In genomic region chr8:124270904-124271303, GRCm38 (mm10) we compare ENCODE assay signal across 11 mouse cellular contexts. TPM values are rescaled to one million over a fixed set of nuclear protein-coding genes. Genes with fewer than 3 reads are reported as not detected.
A peak's percentile ranks its signal among the peaks of the same experiment; 100 is the strongest.
DNase-seq lines count a peak whose midpoint lies in the region; ATAC-seq and TF ChIP-seq lines count a peak whose summit lies in the region.
"Had no signal": no experiment of that assay in that cellular context is flagged by ENCODE, and none has a peak within 500 bp of the region (broad histone marks: within the 10 kb centered on the region; RNA-seq: fewer than 3 reads in every experiment).

No protein-coding gene starts in this region.

- H3K27ac ChIP-seq in kidney, embryonic 16.5 days (ENCODE audit: low read length) = peak overlapping the region; percentile 39; the same call in 1 of the 2 replicates
- peak overlapping the region; percentile 72 for H3K27ac ChIP-seq in CH12.LX (ENCODE audit: insufficient read depth, low read depth)
- H3K27ac ChIP-seq: midbrain, embryonic 12.5 days had no signal

- TF ChIP-seq CTCF in CH12.LX (conservative IDR thresholded peaks at IDR 0.05 in 1 of 2, IDR thresholded peaks at IDR 0.05 in 1 of 2; ENCODE audit: low read depth in 2 of 2, low read length in 2 of 2) = no peak

- H3K9ac ChIP-seq in kidney, embryonic 16.5 days (replicated peaks; ENCODE audit: low read length) = no peak overlapping the region
- H3K9ac ChIP-seq in CH12.LX (ENCODE audit: insufficient read depth, low read depth) = peak overlapping the region; percentile 22; the same call in 1 of the 2 replicates
- H3K9ac ChIP-seq: midbrain, embryonic 12.5 days had no signal

- in situ Hi-C loops in CH12.LX (cut with MboI; ENCODE audit: low pct_ligation_motif_present, low pct_unique_long_range_greater_than_20kb, low sequenced_read_pairs) = no loop called here

- dilution Hi-C loops in CH12.LX (cut with MboI; ENCODE audit: extremely low pct_ligation_motif_present, extremely low pct_unique_long_range_greater_than_20kb, low sequenced_read_pairs) = no loop called here

- no peaks in the 10 kb centered on the region for H3K27me3 ChIP-seq in kidney, embryonic 16.5 days (ENCODE audit: insufficient read depth, low read length)
- H3K27me3 ChIP-seq in CH12.LX (replicated peaks) = no peaks in the 10 kb centered on the region
- H3K27me3 ChIP-seq: midbrain, embryonic 12.5 days had no signal

- no peak for TF ChIP-seq RAD21 in CH12.LX (IDR thresholded peaks at IDR 0.05; ENCODE audit: low read depth, low read length)

- peaks cover 36% of the 10 kb centered on the region for H3K4me1 ChIP-seq in kidney, embryonic 16.5 days (ENCODE audit: insufficient read depth, low read length)
- peaks cover 65 to 90% of the 10 kb centered on the region in 2 experiments for H3K4me1 ChIP-seq in CH12.LX (ENCODE audit: control insufficient read depth in 1 of 2, insufficient read depth in 2 of 2)

- DNase-seq in kidney, postnatal 25 days = no peak
- DNase-seq in 416B (ENCODE audit: low read depth) (peak; percentile 95), CH12.LX (ENCODE audit: extremely low read depth) (peak; percentile 43)
- no peak for DNase-seq in gastrocnemius, adult 18-20 months (ENCODE audit: low spot score)
- DNase-seq in urinary bladder, postnatal 36 days (ENCODE audit: low spot score in 2 of 2) = no peak
- DNase-seq: adrenal gland, postnatal 25 days; cerebellum, adult 9-11 months; retina, postnatal 1 day had no signal

- H3K9me3 ChIP-seq in kidney, embryonic 16.5 days (ENCODE audit: low read length) = no peaks in the 10 kb centered on the region
- H3K9me3 ChIP-seq in CH12.LX (replicated peaks; ENCODE audit: low read length) = peaks cover 8% of the 10 kb centered on the region
- H3K9me3 ChIP-seq: midbrain, embryonic 12.5 days had no signal

- no peak overlapping the region for H3K4me3 ChIP-seq in kidney, embryonic 16.5 days (ENCODE audit: low read length)
- no peak overlapping the region for H3K4me3 ChIP-seq in CH12.LX (replicated peaks in 1 of 3; ENCODE audit: low read depth in 2 of 3, low read length in 2 of 3, poor library complexity in 1 of 3)
- H3K4me3 ChIP-seq: midbrain, embryonic 12.5 days had no signal

- TF ChIP-seq EP300 in CH12.LX (IDR thresholded peaks at IDR 0.05; ENCODE audit: low read length) = no peak

- peaks cover 3% of the 10 kb centered on the region; the same call in 1 of the 2 replicates for H3K79me2 ChIP-seq in CH12.LX (replicated peaks; ENCODE audit: control insufficient read depth, extremely low read depth, insufficient read depth, poor library complexity, severe bottlenecking)

- peak; percentile 57; the same call in 1 of the 2 replicates for ATAC-seq in kidney, embryonic 16.5 days (ENCODE audit: low FRiP score, low TSS enrichment)
- peak; percentile 41 for ATAC-seq in inflammation-experienced regulatory T-cells, adult 6 months

- no peak overlapping the region for H3K4me2 ChIP-seq in kidney, embryonic 16.5 days (replicated peaks; ENCODE audit: low read depth, low read length)
- H3K4me2 ChIP-seq in CH12.LX (ENCODE audit: insufficient read depth, low read depth, poor library complexity, severe bottlenecking) = 0 out of 2 replicates have a peak overlapping the region, but pooled peaks have one; percentile 30
- H3K4me2 ChIP-seq: midbrain, embryonic 12.5 days had no signal

- no peak for TF ChIP-seq POLR2A in CH12.LX (IDR thresholded peaks at IDR 0.05; ENCODE audit: low read depth, low read length)

- H3K36me3 ChIP-seq in kidney, embryonic 16.5 days (ENCODE audit: insufficient read depth, low read length) = no peaks in the 10 kb centered on the region
- peaks cover under 1 to 25% of the 10 kb centered on the region in 2 experiments for H3K36me3 ChIP-seq in CH12.LX (replicated peaks in 1 of 2; ENCODE audit: control insufficient read depth in 1 of 2, insufficient read depth in 1 of 2, low read length in 1 of 2)

- WGBS in kidney, embryonic 16.5 days = 40% methylated on average over 11 of the region's 11 CpGs

TF ChIP-seq in CH12.LX, 34 proteins besides CTCF, POLR2A, EP300 and RAD21:
- peak; percentile 28; the same call in 1 of the 2 replicates for TF ChIP-seq TCF12 (IDR thresholded peaks at IDR 0.05; ENCODE audit: low read depth, low read length)
- TF ChIP-seq MEF2A (IDR thresholded peaks at IDR 0.05; ENCODE audit: borderline replicate concordance, low read depth, low read length) = peak; percentile 39; the same call in 1 of the 2 replicates
- TF ChIP-seq ETS1 (conservative IDR thresholded peaks at IDR 0.05; ENCODE audit: low read depth, low read length) = peak; percentile 88
- TF ChIP-seq ELF1 (IDR thresholded peaks at IDR 0.05; ENCODE audit: low read depth, low read length) = no peak
- TF ChIP-seq TBP (conservative IDR thresholded peaks at IDR 0.05; ENCODE audit: low read depth, low read length) = no peak
- TF ChIP-seq ZMIZ1 (IDR thresholded peaks at IDR 0.05; ENCODE audit: low read depth, low read length) = no peak
- no peak for TF ChIP-seq MAX (IDR thresholded peaks at IDR 0.05; ENCODE audit: low read length)
- TF ChIP-seq POLR2AphosphoS2 (IDR thresholded peaks at IDR 0.05; ENCODE audit: low read depth, low read length) = no peak
- TF ChIP-seq MYC (IDR thresholded peaks at IDR 0.05; ENCODE audit: low read depth, low read length) = no peak
- TF ChIP-seq ZNF384 (IDR thresholded peaks at IDR 0.05; ENCODE audit: low read depth, low read length) = no peak

RNA-seq across cellular contexts. Expression of gene Galnt2, which starts 39.7 kb away (rescaled TPM):
- 47.0 and 47.1 TPM in 2 replicates for polyA plus RNA-seq in kidney, embryonic 16.5 days (2015; fragmentation: Nextera tagmentation; extraction: Ambion mirVana)
- 23.6 and 25.9 TPM in 2 replicates for total RNA-seq in CH12.LX (2012; rRNA removed)
- 18.6 and 23.2 TPM in 2 replicates for total RNA-seq in CH12.LX (2014; rRNA removed)
- 21.9 and 27.3 TPM in 2 replicates for polyA plus RNA-seq in CH12.LX (2012; ENCODE audit: insufficient read length, low read depth)
- polyA plus RNA-seq in inflammation-experienced regulatory T-cells, adult 6 months (2017; shearing (Covaris generic)) = 10 to 100 TPM; 14.8 to 39.1 (median 20.4) TPM
- total RNA-seq in gastrocnemius, adult 18-20 months (2021) = 10 to 100 TPM; 40.3 to 42.5 TPM

Comparison
In these comparisons a context has a peak if more than half of its experiments do, and no peak if none do; other contexts are left out.
1. DNase-seq: peak in 416B (single experiment) and CH12.LX (single experiment); none in kidney, postnatal 25 days (0 of 2), gastrocnemius, adult 18-20 months (single experiment) and urinary bladder, postnatal 36 days (0 of 2).